Mouse (Mus musculus): ENCODE measurements around the gene Krt15. TPM values are rescaled to one million over a fixed set of nuclear protein-coding genes. Genes with fewer than 3 reads are reported as not detected.

The Krt15 gene
- 1.0 and 4.3 TPM in 2 replicates for polyA plus RNA-seq (2015; fragmentation: Nextera tagmentation; extraction: Ambion mirVana)

- 72% methylated on average over 7 of the region's 7 CpGs for WGBS
- ATAC-seq (ENCODE audit: low read depth): no peak
These were observed at the start of gene Krt15 for GRCm38 (mm10) chr11:100135731-100136130. Gene Krt15, minus strand, starts transcription at chr11:100135928.

DNA sequence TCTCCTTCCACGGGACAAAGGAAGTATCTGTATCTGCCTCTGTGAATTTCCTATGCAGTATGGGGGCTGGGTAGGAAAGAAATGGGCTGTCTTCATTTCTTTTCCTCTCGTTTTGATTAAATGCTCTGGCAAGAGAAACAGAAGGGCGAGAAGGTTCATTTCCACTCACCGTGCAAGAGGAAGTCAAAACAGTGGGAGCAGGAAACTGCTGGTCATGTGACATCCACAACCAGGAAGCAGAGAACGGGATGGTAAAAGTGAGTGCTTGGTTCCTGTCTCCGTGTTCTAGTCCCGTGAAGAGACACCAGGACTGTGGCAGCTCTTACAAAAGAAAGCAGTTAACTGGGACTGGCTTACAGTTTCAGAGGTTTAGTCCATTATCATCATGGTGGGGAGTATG lies 46.0 kb upstream of the Krt15 start:
- 78% methylated on average over 7 of the region's 7 CpGs for WGBS
- no peaks in the 10 kb centered on the region for H3K4me1 ChIP-seq (replicated peaks)
- no peaks in the 10 kb centered on the region for H3K36me3 ChIP-seq
- H3K4me3 ChIP-seq: no peak overlapping the region
- no peaks in the 10 kb centered on the region for H3K9me3 ChIP-seq
- no peak for ATAC-seq (ENCODE audit: low read depth)
- H3K27ac ChIP-seq (replicated peaks): no peak overlapping the region
- no peaks in the 10 kb centered on the region for H3K27me3 ChIP-seq
- no peak overlapping the region for H3K4me2 ChIP-seq
- no peak overlapping the region for H3K9ac ChIP-seq

More at GRCm38 (mm10) chr11:100135731-100136130, at the start of gene Krt15:
- Histone ChIP-seq H3K4me2 (no peak within 1 kb of the TSS), H3K36me3 (no peaks in the 10 kb centered on the region), H3K27ac (replicated peaks) (no peak within 1 kb of the TSS), H3K4me1 (replicated peaks) (peaks cover 16% of the 10 kb centered on the region), H3K27me3 (no peaks in the 10 kb centered on the region; the same call in 1 of the 2 replicates), H3K9me3 (no peaks in the 10 kb centered on the region), H3K9ac (no peak within 1 kb of the TSS), H3K4me3 (no peak within 1 kb of the TSS)

DNA sequence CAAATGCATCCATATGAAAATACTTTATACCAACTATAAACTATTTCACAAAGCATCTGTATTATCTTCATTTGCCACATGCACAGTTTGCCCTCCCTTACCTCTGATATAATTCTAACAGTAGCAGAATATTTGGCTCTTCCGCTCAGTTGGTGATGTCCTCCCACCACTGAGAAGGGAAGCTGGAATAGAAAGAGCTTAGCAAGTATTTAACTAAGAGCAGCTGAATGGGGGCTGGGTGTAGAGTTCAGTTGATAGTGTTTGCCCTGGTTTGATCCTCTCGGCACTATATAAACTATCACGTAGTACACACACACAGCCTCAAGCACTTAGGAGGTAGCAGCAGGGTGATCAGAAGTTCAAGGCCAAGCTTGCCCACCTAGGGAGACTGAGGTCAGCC lies 43.5 kb upstream of the Krt15 start:
- Histone ChIP-seq H3K4me3 (no peak overlapping the region), H3K4me2 (no peak overlapping the region), H3K9ac (no peak overlapping the region), H3K9me3 (no peaks in the 10 kb centered on the region), H3K27ac (replicated peaks) (no peak overlapping the region), H3K4me1 (replicated peaks) (no peaks in the 10 kb centered on the region), H3K27me3 (no peaks in the 10 kb centered on the region), H3K36me3 (no peaks in the 10 kb centered on the region)
- ATAC-seq (ENCODE audit: low read depth): no peak
- 84% methylated on average over 3 of the region's 3 CpGs for WGBS

- Histone ChIP-seq H3K27me3 (no peaks in the 10 kb centered on the region), H3K9me3 (no peaks in the 10 kb centered on the region), H3K9ac (no peak overlapping the region), H3K36me3 (no peaks in the 10 kb centered on the region), H3K4me2 (no peak overlapping the region), H3K27ac (replicated peaks) (no peak overlapping the region), H3K4me1 (replicated peaks) (no peaks in the 10 kb centered on the region), H3K4me3 (no peak overlapping the region)
- no peak for ATAC-seq (ENCODE audit: low read depth)
- WGBS: 75% methylated on average over 5 of the region's 5 CpGs
These were observed 42.6 kb upstream of the Krt15 start for GRCm38 (mm10) chr11:100178307-100178706.

- H3K27me3 ChIP-seq: no peaks in the 10 kb centered on the region
- no peak overlapping the region for H3K27ac ChIP-seq (replicated peaks)
- no peak overlapping the region for H3K4me2 ChIP-seq
- ATAC-seq (ENCODE audit: low read depth): no peak
- no peaks in the 10 kb centered on the region for H3K36me3 ChIP-seq
- H3K9me3 ChIP-seq: no peaks in the 10 kb centered on the region
- H3K9ac ChIP-seq: no peak overlapping the region
- WGBS: 60% methylated on average over 9 of the region's 9 CpGs
- H3K4me1 ChIP-seq (replicated peaks): no peaks in the 10 kb centered on the region
- H3K4me3 ChIP-seq: no peak overlapping the region
These were observed 41.1 kb upstream of the Krt15 start for GRCm38 (mm10) chr11:100176791-100177190.

- no peak overlapping the region for H3K4me3 ChIP-seq
- ATAC-seq (ENCODE audit: low read depth): peak; percentile 23; the same call in 1 of the 2 replicates
- H3K27me3 ChIP-seq: no peaks in the 10 kb centered on the region
- no peaks in the 10 kb centered on the region for H3K36me3 ChIP-seq
- H3K4me2 ChIP-seq: no peak overlapping the region
- 33% methylated on average over 14 of the region's 14 CpGs for WGBS
- H3K9me3 ChIP-seq: no peaks in the 10 kb centered on the region
- no peaks in the 10 kb centered on the region for H3K4me1 ChIP-seq (replicated peaks)
- no peak overlapping the region for H3K27ac ChIP-seq (replicated peaks)
- no peak overlapping the region for H3K9ac ChIP-seq
These were observed 33.3 kb upstream of the Krt15 start for GRCm38 (mm10) chr11:100168765-100169762.

DNA sequence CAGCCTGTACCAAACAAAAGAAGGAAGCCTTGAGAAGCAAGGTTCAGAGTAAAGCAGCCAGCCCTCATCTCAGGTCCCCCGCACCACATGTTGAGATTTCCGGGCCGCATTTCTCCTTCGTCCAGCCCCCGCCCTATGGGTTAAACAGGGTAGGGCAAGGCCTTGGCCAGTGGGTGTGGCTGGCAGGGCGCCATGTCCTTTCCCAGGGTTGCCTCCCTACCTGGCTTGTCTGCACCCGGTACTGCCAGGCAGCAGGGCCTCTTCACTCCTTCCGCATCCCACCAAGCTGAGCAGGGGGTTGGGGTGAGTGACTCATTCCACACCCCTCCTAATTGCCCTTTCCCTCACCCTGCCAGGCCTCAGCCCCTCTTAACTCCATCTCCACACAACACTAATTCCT lies 32.3 kb upstream of the Krt15 start:
- H3K4me2 ChIP-seq: no peak overlapping the region
- no peaks in the 10 kb centered on the region for H3K27me3 ChIP-seq
- H3K36me3 ChIP-seq: no peaks in the 10 kb centered on the region
- no peak overlapping the region for H3K27ac ChIP-seq (replicated peaks)
- no peaks in the 10 kb centered on the region for H3K4me1 ChIP-seq (replicated peaks)
- H3K4me3 ChIP-seq: no peak overlapping the region
- no peak for ATAC-seq (ENCODE audit: low read depth)
- no peak overlapping the region for H3K9ac ChIP-seq
- 83% methylated on average over 8 of the region's 8 CpGs for WGBS
- H3K9me3 ChIP-seq: no peaks in the 10 kb centered on the region

DNA sequence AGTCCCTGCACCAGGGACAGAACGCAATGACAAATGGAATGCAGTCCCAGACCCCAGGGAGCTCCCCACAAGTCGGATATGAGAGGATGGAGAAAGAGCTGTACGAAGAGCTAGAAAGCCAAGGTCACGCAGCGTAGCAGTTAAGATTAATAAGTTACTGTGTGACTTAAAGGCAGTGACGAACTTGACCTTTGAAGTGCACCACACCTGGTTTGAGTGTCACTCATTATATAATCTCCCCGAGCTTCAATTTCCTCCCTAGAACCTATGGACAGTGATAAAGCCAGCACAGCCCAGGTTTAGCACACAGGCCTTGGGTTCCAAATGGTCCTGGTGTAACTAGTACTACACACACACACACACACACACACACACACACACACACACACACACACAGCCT lies 28.7 kb upstream of the Krt15 start:
- Histone ChIP-seq H3K4me2 (no peak overlapping the region), H3K4me3 (no peak overlapping the region), H3K27me3 (no peaks in the 10 kb centered on the region), H3K9ac (no peak overlapping the region), H3K9me3 (no peaks in the 10 kb centered on the region), H3K4me1 (replicated peaks) (no peaks in the 10 kb centered on the region), H3K27ac (replicated peaks) (no peak overlapping the region), H3K36me3 (no peaks in the 10 kb centered on the region)
- WGBS: 69% methylated on average over 7 of the region's 7 CpGs
- no peak for ATAC-seq (ENCODE audit: low read depth)

- Histone ChIP-seq H3K4me1 (replicated peaks) (no peaks in the 10 kb centered on the region), H3K4me2 (no peak overlapping the region), H3K27me3 (no peaks in the 10 kb centered on the region), H3K9ac (no peak overlapping the region), H3K4me3 (no peak overlapping the region), H3K27ac (replicated peaks) (no peak overlapping the region), H3K36me3 (no peaks in the 10 kb centered on the region), H3K9me3 (no peaks in the 10 kb centered on the region)
- WGBS: 52% methylated on average over 6 of the region's 6 CpGs
- ATAC-seq (ENCODE audit: low read depth): no peak
These were observed 22.3 kb upstream of the Krt15 start for GRCm38 (mm10) chr11:100157908-100158477.

DNA sequence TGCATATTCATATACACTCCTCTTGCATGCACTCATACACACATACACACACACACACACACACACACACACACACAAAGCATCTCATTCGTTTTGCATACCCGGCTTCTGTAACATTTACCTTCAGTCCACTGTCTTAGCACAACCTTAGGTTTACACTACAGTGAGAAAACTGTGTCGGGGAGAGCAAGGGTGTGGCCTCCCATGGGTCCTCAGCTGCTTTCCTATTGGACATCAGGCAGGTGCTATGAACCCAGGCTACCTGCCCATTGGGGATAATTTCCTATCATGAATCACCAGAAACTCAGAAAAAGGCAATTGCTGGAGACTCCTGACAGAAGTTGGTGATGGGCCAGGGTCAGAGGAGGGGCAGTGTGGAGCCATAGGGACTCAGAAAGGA lies 21.6 kb upstream of the Krt15 start:
- ATAC-seq (ENCODE audit: low read depth): no peak
- no peak overlapping the region for H3K4me3 ChIP-seq
- H3K27me3 ChIP-seq: no peaks in the 10 kb centered on the region
- H3K9ac ChIP-seq: no peak overlapping the region
- H3K36me3 ChIP-seq: no peaks in the 10 kb centered on the region
- 86% methylated on average over 3 of the region's 3 CpGs for WGBS
- no peaks in the 10 kb centered on the region for H3K9me3 ChIP-seq
- H3K27ac ChIP-seq (replicated peaks): no peak overlapping the region
- H3K4me1 ChIP-seq (replicated peaks): no peaks in the 10 kb centered on the region
- no peak overlapping the region for H3K4me2 ChIP-seq

DNA sequence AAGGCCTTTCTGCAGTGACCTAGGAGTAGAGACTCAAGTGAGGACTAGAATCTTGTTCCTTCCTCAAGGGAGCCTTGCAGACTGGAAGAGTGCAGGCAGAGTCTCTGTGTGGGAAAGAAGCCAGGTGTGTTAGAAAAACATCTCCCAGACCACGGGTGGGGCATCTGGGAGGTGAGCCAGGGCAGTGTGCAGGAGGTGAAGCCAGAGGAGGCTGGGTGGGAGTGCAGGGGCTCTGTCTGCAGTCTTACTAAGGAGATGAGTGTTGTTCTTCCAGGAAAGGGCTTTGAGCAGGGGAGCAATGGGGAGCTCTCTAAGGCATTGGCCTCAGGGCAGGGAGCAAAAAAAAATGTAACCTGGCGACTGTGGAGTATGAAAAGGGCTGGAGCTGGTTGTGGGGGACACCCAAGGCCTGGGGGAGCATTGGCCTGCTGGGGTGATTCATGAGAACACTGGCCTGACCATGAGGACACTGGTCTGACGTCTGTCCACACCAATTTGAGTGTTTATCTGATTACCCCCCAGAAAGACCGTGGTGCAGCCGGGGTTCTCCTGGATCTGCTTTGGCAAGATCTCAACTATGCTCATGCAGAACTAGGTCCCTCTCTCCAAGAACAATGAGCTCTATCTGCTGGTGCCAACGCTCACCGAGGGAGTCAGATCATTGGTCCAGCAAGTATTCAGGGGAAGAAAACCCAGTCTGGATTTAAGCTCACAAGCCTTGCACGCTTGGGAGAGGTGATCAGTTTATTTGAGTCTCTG lies 19.9 kb upstream of the Krt15 start:
- Histone ChIP-seq H3K27me3 (no peaks in the 10 kb centered on the region), H3K4me1 (replicated peaks) (no peaks in the 10 kb centered on the region), H3K4me3 (no peak overlapping the region), H3K9me3 (no peaks in the 10 kb centered on the region), H3K27ac (replicated peaks) (no peak overlapping the region), H3K36me3 (no peaks in the 10 kb centered on the region), H3K4me2 (no peak overlapping the region), H3K9ac (no peak overlapping the region)
- WGBS: 76% methylated on average over 8 of the region's 8 CpGs
- ATAC-seq (ENCODE audit: low read depth): no peak

All from neural tube, embryonic 13.5 days (tissue).